Mouse (Mus musculus) hindbrain, embryonic 15.5 days (tissue): ENCODE data around the gene Eid2. TPM values are rescaled to one million over a fixed set of nuclear protein-coding genes. Genes with fewer than 3 reads are reported as not detected.
A peak's percentile ranks its signal among the peaks of the same experiment; 100 is the strongest.
"Not testable (repeated sequence)": the region's sequence is repeated elsewhere in the genome, so short reads cannot be mapped to it uniquely, and the experiment has no call there.

ENCODE experiments used
- ATAC-seq: fragments of 200-750 bp; cut with Nextera tagmentation; 2 replicates; pipeline ENCODE4 v1.8.0; 2017; ENCODE audit warnings: low read depth, moderate number of reproducible peaks, moderate TSS enrichment; ENCODE audit not compliant: low FRiP score
- H3K27ac ChIP-seq: fragments of 300-500 bp; sonication (generic); replicated peaks from 2 replicates; pipeline ENCODE4 v1.5.1; 2015; ENCODE audit warnings: mild to moderate bottlenecking, inconsistent platforms
- H3K27me3 ChIP-seq: fragments of 300-500 bp; sonication (generic); 2 replicates; pipeline ENCODE4 v1.6.1; 2015; ENCODE audit warnings: control low read depth, inconsistent platforms
- H3K36me3 ChIP-seq: fragments of 300-500 bp; sonication (generic); 2 replicates; pipeline ENCODE4 v1.6.1; 2015; ENCODE audit warnings: control low read depth, inconsistent platforms
- H3K4me1 ChIP-seq: fragments of 300-500 bp; sonication (generic); replicated peaks from 2 replicates; pipeline ENCODE4 v1.6.1; 2015; ENCODE audit warnings: control low read depth, inconsistent platforms
- H3K4me2 ChIP-seq: fragments of 300-500 bp; sonication (generic); 2 replicates; pipeline ENCODE4 v1.6.1; 2015; ENCODE audit warnings: moderate library complexity, mild to moderate bottlenecking, inconsistent platforms
- H3K4me3 ChIP-seq: fragments of 300-500 bp; sonication (generic); 2 replicates; pipeline ENCODE4 v1.5.1; 2015; ENCODE audit warnings: mild to moderate bottlenecking, inconsistent platforms
- H3K9ac ChIP-seq: fragments of 300-500 bp; sonication (generic); 2 replicates; pipeline ENCODE4 v1.6.1; 2015; ENCODE audit warnings: inconsistent platforms
- H3K9me3 ChIP-seq: fragments of 300-500 bp; sonication (generic); 2 replicates; pipeline ENCODE4 v1.6.1; 2016; ENCODE audit warnings: control low read depth, inconsistent platforms
- WGBS: fragments of 180-500 bp; shearing (Covaris S2); methylation state at CpG from one replicate; pipeline ENCODE4 v1.1.7; 2015; 5-methylcytosine and 5-hydroxymethylcytosine counted together
- polyA plus RNA-seq: library from polyadenylated mRNA; unstranded; fragments of >200 nt; fragmentation: Nextera tagmentation; extraction: Ambion mirVana; gene quantifications from 2 replicates; pipeline ENCODE4 v1.2.1, GENCODE M21; 2015

Gene Eid2
- polyA plus RNA-seq: 19.9 and 23.7 TPM in 2 replicates

GRCm38 (mm10) chr7:28267129-28268041 is at the start of gene Eid2:
Gene Eid2 (plus strand): TSS chr7:28267881.
- H3K27ac ChIP-seq: peak within 1 kb of the TSS; percentile 94
- peak; percentile 95 for ATAC-seq
- no peaks in the 10 kb centered on the region for H3K9me3 ChIP-seq
- peaks cover 8% of the 10 kb centered on the region; the same call in 1 of the 2 replicates for H3K36me3 ChIP-seq
- 9% methylated on average over 46 of the region's 57 CpGs for WGBS
- peak within 1 kb of the TSS; percentile 90 for H3K4me3 ChIP-seq
- peak within 1 kb of the TSS; percentile 98 for H3K9ac ChIP-seq
- peaks cover 5% of the 10 kb centered on the region; the same call in 1 of the 2 replicates for H3K27me3 ChIP-seq
- peak within 1 kb of the TSS; percentile 85 for H3K4me2 ChIP-seq
- H3K4me1 ChIP-seq: peaks cover 15% of the 10 kb centered on the region

GRCm38 (mm10) chr7:28218951-28219740 is 48.5 kb upstream of the Eid2 start:
- H3K4me2 ChIP-seq, ATAC-seq, H3K36me3 ChIP-seq, H3K4me1 ChIP-seq, H3K27ac ChIP-seq, H3K9me3 ChIP-seq, H3K27me3 ChIP-seq, H3K9ac ChIP-seq, H3K4me3 ChIP-seq: not testable (repeated sequence)
- 76% methylated on average over 20 of the region's 20 CpGs for WGBS

GRCm38 (mm10) chr7:28226836-28227235 is 40.8 kb upstream of the Eid2 start:
- H3K4me3 ChIP-seq, H3K27me3 ChIP-seq, H3K9me3 ChIP-seq, H3K27ac ChIP-seq, H3K4me2 ChIP-seq, H3K9ac ChIP-seq, H3K4me1 ChIP-seq, H3K36me3 ChIP-seq, ATAC-seq: not testable (repeated sequence)
- WGBS: 88% methylated on average over 4 of the region's 4 CpGs

DNA sequence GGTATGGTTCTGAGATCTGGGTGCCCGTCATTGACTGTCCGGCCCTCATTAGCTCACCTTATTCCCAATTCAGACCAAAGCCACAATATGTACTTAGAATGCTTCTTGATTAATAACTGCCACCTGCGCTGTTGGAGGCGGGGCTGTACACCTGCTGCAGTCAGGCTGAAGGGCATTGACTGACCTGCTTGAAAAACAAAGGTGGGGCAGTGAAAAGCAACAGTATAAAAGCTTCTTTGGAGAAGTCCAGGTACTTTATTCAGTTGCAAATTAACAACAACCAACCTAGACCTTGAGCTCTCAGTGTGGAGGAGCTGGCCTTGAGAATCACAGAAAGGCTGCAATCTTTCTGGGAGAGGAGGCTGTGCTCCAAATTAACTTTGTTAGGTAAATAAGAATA is 40.3 kb upstream of the Eid2 start:
- H3K36me3 ChIP-seq, H3K9me3 ChIP-seq, H3K4me2 ChIP-seq, H3K4me3 ChIP-seq, H3K27me3 ChIP-seq, H3K9ac ChIP-seq, H3K4me1 ChIP-seq, ATAC-seq, H3K27ac ChIP-seq: not testable (repeated sequence)
- 95% methylated on average over 4 of the region's 4 CpGs for WGBS

DNA sequence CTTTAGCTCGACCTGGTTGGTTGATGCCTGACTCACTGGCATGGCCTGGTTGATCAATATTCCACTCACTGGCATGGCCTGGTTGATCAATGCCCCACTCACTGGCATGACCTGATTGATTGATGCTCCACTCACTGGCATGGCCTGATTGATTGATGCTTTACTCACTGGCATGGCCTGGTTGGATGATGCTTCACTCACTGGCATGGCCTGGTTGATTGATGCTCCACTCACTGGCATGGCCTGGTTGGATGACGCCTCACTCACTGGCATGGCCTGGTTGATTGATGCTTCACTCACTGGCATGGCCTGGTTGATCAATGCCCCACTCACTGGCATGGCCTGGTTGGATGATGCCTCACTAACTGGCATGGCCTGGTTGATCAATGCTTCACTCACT is 23.7 kb upstream of the Eid2 start:
- not testable (repeated sequence) for H3K4me2 ChIP-seq, H3K36me3 ChIP-seq, H3K9ac ChIP-seq, H3K9me3 ChIP-seq, ATAC-seq, H3K27ac ChIP-seq, H3K4me3 ChIP-seq, H3K4me1 ChIP-seq, H3K27me3 ChIP-seq
- 85% methylated on average over 2 of the region's 2 CpGs for WGBS

DNA sequence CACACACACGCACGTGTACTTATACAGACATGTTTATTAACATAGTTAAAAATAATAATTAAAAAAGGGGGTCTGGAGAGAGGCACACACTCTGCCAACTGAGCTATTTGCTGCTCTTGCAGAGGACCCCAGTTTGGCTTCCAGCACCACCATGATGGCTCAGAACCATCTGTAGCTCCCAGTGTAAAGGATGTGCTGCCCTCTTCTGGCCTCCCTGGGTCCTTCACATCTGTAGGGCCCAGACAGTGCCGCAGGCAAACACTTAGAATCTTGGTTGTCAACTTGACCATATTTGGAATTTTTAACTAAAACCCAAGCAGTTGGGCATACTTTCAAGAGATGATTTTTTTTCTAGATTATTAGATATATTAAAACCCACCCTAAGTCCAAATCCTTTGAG is 18.7 kb upstream of the Eid2 start:
- H3K9me3 ChIP-seq: no peaks in the 10 kb centered on the region
- no peak overlapping the region for H3K9ac ChIP-seq
- H3K4me1 ChIP-seq: no peaks in the 10 kb centered on the region
- H3K4me3 ChIP-seq: no peak overlapping the region
- no peak overlapping the region for H3K4me2 ChIP-seq
- no peaks in the 10 kb centered on the region for H3K36me3 ChIP-seq
- no peaks in the 10 kb centered on the region for H3K27me3 ChIP-seq
- 96% methylated on average over 3 of the region's 3 CpGs for WGBS
- no peak for ATAC-seq
- H3K27ac ChIP-seq: no peak overlapping the region

GRCm38 (mm10) chr7:28251976-28252375 is 15.7 kb upstream of the Eid2 start:
- H3K4me2 ChIP-seq: no peak overlapping the region
- no peaks in the 10 kb centered on the region for H3K4me1 ChIP-seq
- H3K9ac ChIP-seq: no peak overlapping the region
- H3K36me3 ChIP-seq: no peaks in the 10 kb centered on the region
- no peak overlapping the region for H3K4me3 ChIP-seq
- WGBS: 90% methylated on average over 17 of the region's 17 CpGs
- no peak overlapping the region for H3K27ac ChIP-seq
- H3K9me3 ChIP-seq: no peaks in the 10 kb centered on the region
- ATAC-seq: no peak
- H3K27me3 ChIP-seq: no peaks in the 10 kb centered on the region

GRCm38 (mm10) chr7:28254591-28254990 is 13.1 kb upstream of the Eid2 start:
- H3K36me3 ChIP-seq: no peaks in the 10 kb centered on the region
- no peaks in the 10 kb centered on the region for H3K9me3 ChIP-seq
- H3K9ac ChIP-seq: no peak overlapping the region
- H3K27me3 ChIP-seq: no peaks in the 10 kb centered on the region
- no peak overlapping the region for H3K27ac ChIP-seq
- ATAC-seq: no peak
- no peaks in the 10 kb centered on the region for H3K4me1 ChIP-seq
- H3K4me3 ChIP-seq: no peak overlapping the region
- H3K4me2 ChIP-seq: no peak overlapping the region
- 95% methylated on average over 6 of the region's 6 CpGs for WGBS

- ATAC-seq: no peak
- Histone ChIP-seq H3K9me3 (no peaks in the 10 kb centered on the region), H3K9ac (no peak overlapping the region), H3K27me3 (no peaks in the 10 kb centered on the region), H3K4me3 (no peak overlapping the region), H3K27ac (no peak overlapping the region), H3K4me1 (no peaks in the 10 kb centered on the region), H3K4me2 (no peak overlapping the region), H3K36me3 (no peaks in the 10 kb centered on the region)
- WGBS: 89% methylated on average over 6 of the region's 6 CpGs
Measured at GRCm38 (mm10) chr7:28255476-28255875, 12.2 kb upstream of the Eid2 start.

DNA sequence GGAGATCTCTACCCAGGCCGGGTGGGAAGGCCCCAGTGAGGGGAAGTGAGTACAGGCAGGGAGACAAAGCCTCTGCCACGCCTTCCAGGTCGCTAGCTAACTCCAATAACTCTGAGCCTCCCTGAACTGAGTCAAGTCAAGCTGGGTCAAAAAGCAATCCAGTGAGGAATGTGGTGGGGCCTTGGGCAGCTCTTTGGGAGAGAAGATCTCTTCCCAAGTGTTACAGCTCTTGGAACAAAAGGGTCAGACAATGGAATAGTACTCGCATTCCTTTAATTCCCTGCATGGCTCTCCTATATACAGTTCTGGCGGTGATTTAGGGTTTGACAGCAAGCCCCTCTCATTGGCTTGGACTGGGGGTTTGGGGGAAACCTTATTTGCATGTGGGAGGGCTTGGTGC is 4.8 kb upstream of the Eid2 start:
- H3K4me3 ChIP-seq: no peak overlapping the region
- no peaks in the 10 kb centered on the region for H3K4me1 ChIP-seq
- WGBS: 57% methylated on average over 5 of the region's 5 CpGs
- no peak overlapping the region for H3K4me2 ChIP-seq
- H3K27me3 ChIP-seq: peaks cover 5% of the 10 kb centered on the region; the same call in 1 of the 2 replicates
- no peak overlapping the region for H3K9ac ChIP-seq
- H3K27ac ChIP-seq: no peak overlapping the region
- no peaks in the 10 kb centered on the region for H3K36me3 ChIP-seq
- no peak for ATAC-seq
- no peaks in the 10 kb centered on the region for H3K9me3 ChIP-seq

DNA sequence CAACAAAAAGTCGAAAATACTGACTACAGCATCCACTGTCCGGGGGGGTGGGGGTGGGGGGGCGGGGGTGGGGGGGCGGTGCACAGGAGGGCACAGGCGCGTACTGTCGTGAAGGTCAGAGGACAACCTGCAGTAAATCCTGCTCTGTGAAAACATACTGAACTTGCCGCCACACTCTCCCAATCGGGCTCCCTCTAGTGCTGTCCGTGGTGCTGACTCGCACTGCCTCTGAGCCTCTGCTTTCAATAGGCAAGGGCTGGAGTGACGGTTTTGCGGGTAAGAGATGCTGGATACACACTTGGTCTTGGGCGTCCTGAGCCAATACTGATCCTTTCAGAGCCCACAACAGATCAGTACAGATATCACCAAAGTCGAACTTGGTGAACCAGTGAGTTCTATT is 3.9 kb upstream of the Eid2 start:
- Histone ChIP-seq H3K27ac (no peak overlapping the region), H3K9ac (no peak overlapping the region), H3K27me3 (peaks cover 5% of the 10 kb centered on the region; the same call in 1 of the 2 replicates), H3K36me3 (no peaks in the 10 kb centered on the region), H3K4me2 (no peak overlapping the region), H3K4me1 (peaks cover 5% of the 10 kb centered on the region), H3K4me3 (no peak overlapping the region), H3K9me3 (no peaks in the 10 kb centered on the region)
- 8% methylated on average over 15 of the region's 15 CpGs for WGBS
- ATAC-seq: no peak

DNA sequence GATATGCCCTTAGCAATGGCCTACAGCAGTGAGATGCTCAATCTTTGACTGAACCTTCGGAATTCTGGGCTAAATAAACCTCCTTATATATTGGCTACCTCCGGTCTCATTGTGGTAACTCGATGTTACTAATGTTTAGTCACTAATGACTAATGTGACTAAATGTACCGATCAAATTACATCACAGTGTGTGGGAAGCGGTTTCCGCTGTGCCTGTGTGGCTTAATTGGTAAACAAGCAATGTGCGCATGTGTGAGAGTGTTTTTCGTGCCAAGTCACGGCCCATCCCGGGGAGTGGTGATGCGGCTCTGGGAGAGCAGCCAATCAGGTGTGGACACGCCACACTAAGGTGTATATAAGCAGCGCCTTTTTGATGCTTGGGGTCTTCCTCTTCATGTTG is 2.3 kb upstream of the Eid2 start:
- peaks cover 2% of the 10 kb centered on the region; the same call in 1 of the 2 replicates for H3K36me3 ChIP-seq
- no peaks in the 10 kb centered on the region for H3K9me3 ChIP-seq
- H3K9ac ChIP-seq: no peak overlapping the region
- H3K4me3 ChIP-seq: no peak overlapping the region
- H3K4me2 ChIP-seq: no peak overlapping the region
- H3K4me1 ChIP-seq: peaks cover 13% of the 10 kb centered on the region
- peaks cover 5% of the 10 kb centered on the region; the same call in 1 of the 2 replicates for H3K27me3 ChIP-seq
- no peak overlapping the region for H3K27ac ChIP-seq
- WGBS: 84% methylated on average over 13 of the region's 13 CpGs
- ATAC-seq: no peak
